Mouse (Mus musculus) forebrain, embryonic 14.5 days (tissue): ENCODE results near the gene Themis. TPM values are rescaled to one million over a fixed set of nuclear protein-coding genes. Genes with fewer than 3 reads are reported as not detected.

Experiments used
- ATAC-seq: fragments of 200-750 bp; cut with Nextera tagmentation; 2 replicates; pipeline ENCODE4 v1.8.0; 2017; ENCODE audit warnings: mild to moderate bottlenecking, moderate library complexity
- DNase-seq: peaks from one replicate; pipeline ENCODE4 v3.0.0-alpha.2; 2015; ENCODE audit warnings: low spot score
- H3K27ac ChIP-seq: fragments of 300-500 bp; sonication (generic); 2 replicates; pipeline ENCODE4 v1.5.1; 2014; ENCODE audit warnings: low read depth, mild to moderate bottlenecking, control low read depth, low read length, moderate library complexity
- H3K27me3 ChIP-seq: fragments of 300-500 bp; sonication (generic); replicated peaks from 2 replicates; pipeline ENCODE4 v1.6.1; 2014; ENCODE audit warnings: low read length, control low read depth, mixed read lengths; ENCODE audit not compliant: control insufficient read depth, insufficient read depth
- H3K36me3 ChIP-seq: fragments of 300-500 bp; sonication (generic); 2 replicates; pipeline ENCODE4 v1.6.1; 2014; ENCODE audit warnings: low read length, control low read depth; ENCODE audit not compliant: control insufficient read depth, insufficient read depth
- H3K4me1 ChIP-seq: fragments of 300-500 bp; sonication (generic); 2 replicates; pipeline ENCODE4 v1.6.1; 2014; ENCODE audit warnings: antibody characterized with exemption, low read length, control low read depth; ENCODE audit not compliant: control insufficient read depth, insufficient read depth
- H3K4me2 ChIP-seq: fragments of 300-500 bp; sonication (generic); 2 replicates; pipeline ENCODE4 v1.6.1; 2014; ENCODE audit warnings: mild to moderate bottlenecking, control low read depth, low read length
- H3K4me3 ChIP-seq: fragments of 300-500 bp; sonication (generic); 2 replicates; pipeline ENCODE4 v1.5.1; 2014; ENCODE audit warnings: low read depth, low read length, control low read depth
- H3K9ac ChIP-seq: fragments of 300-500 bp; sonication (generic); 2 replicates; pipeline ENCODE4 v1.6.1; 2014; ENCODE audit warnings: mild to moderate bottlenecking, low read length, control low read depth, moderate library complexity
- H3K9me3 ChIP-seq: fragments of 300-500 bp; sonication (generic); replicated peaks from 2 replicates; pipeline ENCODE4 v1.6.1; 2016; ENCODE audit warnings: low read length, control low read depth, mixed read lengths; ENCODE audit not compliant: control insufficient read depth
- WGBS: fragments of 180-500 bp; shearing (Covaris S2); extraction: QIAGEN DNeasy Blood & Tissue Kit; methylation state at CpG from one replicate; pipeline ENCODE4 v1.1.7; 2014; 5-methylcytosine and 5-hydroxymethylcytosine counted together
- polyA plus RNA-seq: library from polyadenylated mRNA; unstranded; fragments of >200 nt; fragmentation: Nextera tagmentation; extraction: Ambion mirVana; gene quantifications from 2 replicates; pipeline ENCODE4 v1.2.1, GENCODE M21; 2014

Themis gene
- polyA plus RNA-seq, 1 experiment from 2014 or later, result not detected

GRCm38 (mm10) chr10:28737953-28738352 is 69.8 kb downstream of the Themis start:
- no peaks in the 10 kb centered on the region for H3K27me3 ChIP-seq
- H3K9ac ChIP-seq, result no peak overlapping the region
- ATAC-seq, result no peak
- 87% methylated on average over 1 of the region's 1 CpGs for WGBS
- H3K4me3 ChIP-seq, result no peak overlapping the region
- H3K4me2 ChIP-seq, result no peak overlapping the region
- DNase-seq, result no peak
- no peak overlapping the region for H3K27ac ChIP-seq
- no peaks in the 10 kb centered on the region for H3K9me3 ChIP-seq
- no peaks in the 10 kb centered on the region for H3K36me3 ChIP-seq
- no peaks in the 10 kb centered on the region for H3K4me1 ChIP-seq

- Histone ChIP-seq H3K9ac (no peak overlapping the region), H3K27ac (no peak overlapping the region), H3K4me3 (no peak overlapping the region), H3K27me3 (no peaks in the 10 kb centered on the region), H3K9me3 (no peaks in the 10 kb centered on the region), H3K4me2 (no peak overlapping the region), H3K36me3 (no peaks in the 10 kb centered on the region), H3K4me1 (no peaks in the 10 kb centered on the region)
- no peak for ATAC-seq
- DNase-seq, result no peak
These were observed 78.3 kb downstream of the Themis start for GRCm38 (mm10) chr10:28746426-28746825.

- H3K27ac ChIP-seq, result no peak overlapping the region
- no peak for DNase-seq
- ATAC-seq, result no peak
- H3K4me3 ChIP-seq, result no peak overlapping the region
- no peaks in the 10 kb centered on the region for H3K4me1 ChIP-seq
- H3K9me3 ChIP-seq, result no peaks in the 10 kb centered on the region
- no peak overlapping the region for H3K4me2 ChIP-seq
- no peaks in the 10 kb centered on the region for H3K36me3 ChIP-seq
- 67% methylated on average over 2 of the region's 2 CpGs for WGBS
- no peaks in the 10 kb centered on the region for H3K27me3 ChIP-seq
- H3K9ac ChIP-seq, result no peak overlapping the region
These were observed 85.2 kb downstream of the Themis start for GRCm38 (mm10) chr10:28753321-28753720.

- no peaks in the 10 kb centered on the region for H3K36me3 ChIP-seq
- no peaks in the 10 kb centered on the region for H3K27me3 ChIP-seq
- H3K4me2 ChIP-seq, result no peak overlapping the region
- H3K9ac ChIP-seq, result no peak overlapping the region
- ATAC-seq, result peak; percentile 73
- no peak overlapping the region for H3K4me3 ChIP-seq
- H3K4me1 ChIP-seq, result no peaks in the 10 kb centered on the region
- peak; percentile 43 for DNase-seq
- no peaks in the 10 kb centered on the region for H3K9me3 ChIP-seq
- no peak overlapping the region for H3K27ac ChIP-seq
These were observed 86.8 kb downstream of the Themis start for GRCm38 (mm10) chr10:28754927-28755326.

- ATAC-seq, result no peak
- WGBS, result 75% methylated on average over 5 of the region's 5 CpGs
- Histone ChIP-seq H3K4me3 (no peak overlapping the region), H3K36me3 (no peaks in the 10 kb centered on the region), H3K9me3 (no peaks in the 10 kb centered on the region), H3K27ac (no peak overlapping the region), H3K4me2 (no peak overlapping the region), H3K4me1 (no peaks in the 10 kb centered on the region), H3K27me3 (no peaks in the 10 kb centered on the region), H3K9ac (no peak overlapping the region)
- DNase-seq, result no peak
These were observed 108.7 kb downstream of the Themis start for GRCm38 (mm10) chr10:28776777-28777402.

- ATAC-seq, result no peak
- Histone ChIP-seq H3K4me2 (no peak overlapping the region), H3K9me3 (no peaks in the 10 kb centered on the region), H3K4me3 (no peak overlapping the region), H3K27ac (no peak overlapping the region), H3K27me3 (no peaks in the 10 kb centered on the region), H3K9ac (no peak overlapping the region), H3K36me3 (no peaks in the 10 kb centered on the region), H3K4me1 (no peaks in the 10 kb centered on the region)
- 88% methylated on average over 4 of the region's 4 CpGs for WGBS
- no peak for DNase-seq
These were observed 131.3 kb downstream of the Themis start for GRCm38 (mm10) chr10:28799469-28799868.

GRCm38 (mm10) chr10:28805160-28805559 is 137.0 kb downstream of the Themis start:
- no peaks in the 10 kb centered on the region for H3K27me3 ChIP-seq
- H3K36me3 ChIP-seq, result no peaks in the 10 kb centered on the region
- no peaks in the 10 kb centered on the region for H3K9me3 ChIP-seq
- no peak overlapping the region for H3K9ac ChIP-seq
- ATAC-seq (no peak), DNase-seq (no peak)
- 87% methylated on average over 3 of the region's 3 CpGs for WGBS
- H3K4me1 ChIP-seq, result no peaks in the 10 kb centered on the region
- H3K27ac ChIP-seq, result no peak overlapping the region
- no peak overlapping the region for H3K4me2 ChIP-seq
- no peak overlapping the region for H3K4me3 ChIP-seq

- no peaks in the 10 kb centered on the region for H3K27me3 ChIP-seq
- H3K4me2 ChIP-seq, result no peak overlapping the region
- ATAC-seq (no peak), DNase-seq (peak; percentile 37)
- H3K9me3 ChIP-seq, result no peaks in the 10 kb centered on the region
- no peaks in the 10 kb centered on the region for H3K36me3 ChIP-seq
- no peak overlapping the region for H3K27ac ChIP-seq
- H3K4me3 ChIP-seq, result no peak overlapping the region
- H3K4me1 ChIP-seq, result no peaks in the 10 kb centered on the region
- WGBS, result 89% methylated on average over 5 of the region's 5 CpGs
- H3K9ac ChIP-seq, result no peak overlapping the region
These were observed 143.9 kb downstream of the Themis start for GRCm38 (mm10) chr10:28811928-28812570.

GRCm38 (mm10) chr10:28812571-28812936 is 144.4 kb downstream of the Themis start:
- H3K9me3 ChIP-seq, result no peaks in the 10 kb centered on the region
- H3K9ac ChIP-seq, result no peak overlapping the region
- H3K4me2 ChIP-seq, result no peak overlapping the region
- H3K27me3 ChIP-seq, result no peaks in the 10 kb centered on the region
- ATAC-seq, result no peak
- no peaks in the 10 kb centered on the region for H3K36me3 ChIP-seq
- no peak for DNase-seq
- H3K4me1 ChIP-seq, result no peaks in the 10 kb centered on the region
- H3K4me3 ChIP-seq, result no peak overlapping the region
- H3K27ac ChIP-seq, result no peak overlapping the region
